Mouse (Mus musculus) kidney, postnatal 10 days (tissue): Measurements from ENCODE around the gene Acp5.

Source experiments
- DNase-seq: peaks from one replicate; pipeline ENCODE4 v3.0.0; 2021; ENCODE audit warnings: mixed read lengths

Gene Acp5

GRCm38 (mm10) chr9:22138480-22138879, 3.0 kb upstream of the Acp5 start:
- peak; percentile 59 for DNase-seq

- peak; percentile 28 for DNase-seq
Measured at GRCm38 (mm10) chr9:22136765-22137547, 1.4 kb upstream of the Acp5 start.

GRCm38 (mm10) chr9:22134988-22135643, 395 bp downstream of the Acp5 start:
- DNase-seq: no peak

GRCm38 (mm10) chr9:22134246-22134890, 1.1 kb downstream of the Acp5 start:
- DNase-seq: no peak

- DNase-seq: no peak
Measured at GRCm38 (mm10) chr9:22132220-22132619, 3.3 kb downstream of the Acp5 start.

- DNase-seq: peak; percentile 72
Measured at GRCm38 (mm10) chr9:22131226-22131981, 4.1 kb downstream of the Acp5 start.

- no peak for DNase-seq
Measured at GRCm38 (mm10) chr9:22125246-22126027, 10.1 kb downstream of the Acp5 start.

GRCm38 (mm10) chr9:22124169-22124568, 11.3 kb downstream of the Acp5 start:
- DNase-seq: no peak

GRCm38 (mm10) chr9:22123069-22123609, 12.4 kb downstream of the Acp5 start:
- DNase-seq: no peak

GRCm38 (mm10) chr9:22122005-22122404, 13.5 kb downstream of the Acp5 start:
- no peak for DNase-seq

GRCm38 (mm10) chr9:22121545-22121944, 14.0 kb downstream of the Acp5 start:
- DNase-seq: no peak

GRCm38 (mm10) chr9:22119543-22119942, 16.0 kb downstream of the Acp5 start:
- no peak for DNase-seq

- DNase-seq: peak; percentile 63
Measured at GRCm38 (mm10) chr9:22117754-22118456, 17.6 kb downstream of the Acp5 start.

GRCm38 (mm10) chr9:22116740-22117426, 18.6 kb downstream of the Acp5 start, which contains the start of gene Elof1:
TSS of gene Elof1 (minus strand) at chr9:22117172.
- peak; percentile 95 for DNase-seq

- DNase-seq: no peak
Measured at GRCm38 (mm10) chr9:22116086-22116485, 19.4 kb downstream of the Acp5 start.

GRCm38 (mm10) chr9:22115635-22116034, 19.9 kb downstream of the Acp5 start:
- no peak for DNase-seq

- no peak for DNase-seq
Measured at GRCm38 (mm10) chr9:22108194-22108593, 27.3 kb downstream of the Acp5 start.

- no peak for DNase-seq
Measured at GRCm38 (mm10) chr9:22099922-22100321, 35.6 kb downstream of the Acp5 start.

GRCm38 (mm10) chr9:22098993-22099696, 36.4 kb downstream of the Acp5 start, which contains the start of gene Cnn1:
TSS of gene Cnn1 (plus strand) at chr9:22099216.
- peak; percentile 47 for DNase-seq

GRCm38 (mm10) chr9:22095854-22096307, 39.6 kb downstream of the Acp5 start:
- peak; percentile 92 for DNase-seq
